Mouse (Mus musculus) CH12.LX (cell line): Measurements from ENCODE around the gene Nmur1. TPM values are rescaled to one million over a fixed set of nuclear protein-coding genes. Genes with fewer than 3 reads are reported as not detected.

Source experiments
- DNase-seq: peaks from one replicate; pipeline ENCODE4 v3.0.0-alpha.2; 2013; ENCODE audit errors: extremely low read depth
- H3K27ac ChIP-seq: 2 replicates; pipeline ENCODE4 v1.5.1; 2012; ENCODE audit warnings: low read depth, mild to moderate bottlenecking, control low read depth, moderate library complexity; ENCODE audit not compliant: insufficient read depth
- H3K27me3 ChIP-seq: replicated peaks from 2 replicates; pipeline ENCODE3; 2012; ENCODE audit warnings: inconsistent platforms
- H3K36me3 ChIP-seq, 2 experiments: replicated peaks in 1 of 2; 2 replicates each; pipeline versions ENCODE3 to v1.6.1; 2012; ENCODE audit warnings: inconsistent platforms in 1 of 2, low read length in 1 of 2, mild to moderate bottlenecking in 1 of 2, mixed read lengths in 1 of 2, moderate library complexity in 1 of 2; ENCODE audit not compliant: control insufficient read depth in 1 of 2, insufficient read depth in 1 of 2
- H3K4me1 ChIP-seq, 2 experiments: 2 replicates each; pipeline ENCODE4 v1.6.1; 2012; ENCODE audit warnings: inconsistent platforms in 1 of 2, moderate library complexity in 1 of 2; ENCODE audit not compliant: insufficient read depth in 2 of 2, control insufficient read depth in 1 of 2
- H3K4me2 ChIP-seq: 2 replicates; pipeline ENCODE4 v1.6.1; 2012; ENCODE audit warnings: low read depth, mild to moderate bottlenecking, control low read depth; ENCODE audit not compliant: poor library complexity, insufficient read depth, severe bottlenecking
- H3K4me3 ChIP-seq, 3 experiments: fragments of 150-350 bp in 1 of 3; sonication (generic) in 1 of 3; replicated peaks in 1 of 3; 2 replicates each; pipeline versions ENCODE3 to v1.5.1; 2011 to 2012; ENCODE audit warnings: low read depth in 2 of 3, low read length in 2 of 3, mild to moderate bottlenecking in 2 of 3, moderate library complexity in 2 of 3, control low read depth in 1 of 3, improper control_type of control experiment in 1 of 3, inconsistent platforms in 1 of 3, mixed read lengths in 1 of 3; ENCODE audit not compliant: poor library complexity in 1 of 3
- H3K79me2 ChIP-seq: replicated peaks from 2 replicates; pipeline ENCODE4 v1.6.1; 2012; ENCODE audit warnings: mild to moderate bottlenecking, moderate library complexity; ENCODE audit not compliant: control insufficient read depth, poor library complexity, insufficient read depth, severe bottlenecking; ENCODE audit errors: extremely low read depth
- H3K9ac ChIP-seq: 2 replicates; pipeline ENCODE4 v1.6.1; 2012; ENCODE audit warnings: low read depth, mild to moderate bottlenecking, control low read depth, moderate library complexity; ENCODE audit not compliant: insufficient read depth
- H3K9me3 ChIP-seq: replicated peaks from 2 replicates; pipeline ENCODE3; 2012; ENCODE audit warnings: low read length, inconsistent platforms, mixed read lengths
- BHLHE40 ChIP-seq: IDR thresholded peaks from 2 replicates; pipeline ENCODE4 v1.6.1; 2011; ENCODE audit warnings: mild to moderate bottlenecking, low read depth, low read length, improper control_type of control experiment
- CHD1 ChIP-seq: IDR thresholded peaks from 2 replicates; pipeline ENCODE4 v1.6.1; 2012; ENCODE audit warnings: low read depth, low read length, improper control_type of control experiment, inconsistent platforms
- CTCF ChIP-seq, 2 experiments: IDR thresholded peaks in 1 of 2; conservative IDR thresholded peaks in 1 of 2; 2 replicates each; pipeline ENCODE4 v1.5.1; 2011 to 2012; ENCODE audit warnings: low read depth in 2 of 2, low read length in 2 of 2, improper control_type of control experiment in 1 of 2, inconsistent platforms in 1 of 2, mild to moderate bottlenecking in 1 of 2, moderate library complexity in 1 of 2
- E2F4 ChIP-seq: IDR thresholded peaks from 2 replicates; pipeline ENCODE4 v1.6.1; 2011; ENCODE audit warnings: low read depth, low read length, improper control_type of control experiment; ENCODE audit not compliant: insufficient replicate concordance
- ELF1 ChIP-seq: IDR thresholded peaks from 2 replicates; pipeline ENCODE4 v1.6.1; 2014; ENCODE audit warnings: low read depth, mild to moderate bottlenecking, inconsistent platforms, low read length, improper control_type of control experiment
- ETS1 ChIP-seq: conservative IDR thresholded peaks from 2 replicates; pipeline ENCODE4 v1.6.1; 2012; ENCODE audit warnings: low read depth, mild to moderate bottlenecking, inconsistent platforms, low read length, improper control_type of control experiment, moderate library complexity
- GABPA ChIP-seq: IDR thresholded peaks from 2 replicates; pipeline ENCODE4 v1.6.1; 2012; ENCODE audit warnings: low read depth, low read length, improper control_type of control experiment, inconsistent platforms; ENCODE audit not compliant: insufficient replicate concordance
- IRF4 ChIP-seq: IDR thresholded peaks from 2 replicates; pipeline ENCODE4 v1.6.1; 2014; ENCODE audit warnings: low read depth, mild to moderate bottlenecking, inconsistent platforms, low read length, improper control_type of control experiment
- JUND ChIP-seq: conservative IDR thresholded peaks from 2 replicates; pipeline ENCODE4 v1.6.1; 2011; ENCODE audit warnings: low read depth, low read length, improper control_type of control experiment
- MAX ChIP-seq: IDR thresholded peaks from 2 replicates; pipeline ENCODE4 v1.6.1; 2011; ENCODE audit warnings: low read length, improper control_type of control experiment
- MXI1 ChIP-seq: IDR thresholded peaks from 2 replicates; pipeline ENCODE4 v1.6.1; 2011; ENCODE audit warnings: mild to moderate bottlenecking, low read depth, low read length, improper control_type of control experiment
- POLR2A ChIP-seq: IDR thresholded peaks from 2 replicates; pipeline ENCODE4 v1.6.1; 2011; ENCODE audit warnings: low read depth, mild to moderate bottlenecking, improper control_type of control experiment, low read length
- POLR2AphosphoS2 ChIP-seq: IDR thresholded peaks from 2 replicates; pipeline ENCODE4 v1.6.1; 2011; ENCODE audit warnings: low read depth, low read length, improper control_type of control experiment
- RAD21 ChIP-seq: IDR thresholded peaks from 2 replicates; pipeline ENCODE4 v1.6.1; 2011; ENCODE audit warnings: low read depth, mild to moderate bottlenecking, low read length, improper control_type of control experiment, moderate library complexity
- RCOR1 ChIP-seq: conservative IDR thresholded peaks from 2 replicates; pipeline ENCODE4 v1.6.1; 2012; ENCODE audit warnings: low read depth, mild to moderate bottlenecking, inconsistent platforms, low read length, improper control_type of control experiment
- SIN3A ChIP-seq: IDR thresholded peaks from 2 replicates; pipeline ENCODE4 v1.6.1; 2012; ENCODE audit warnings: low read length, improper control_type of control experiment, inconsistent platforms
- UBTF ChIP-seq: IDR thresholded peaks from 2 replicates; pipeline ENCODE4 v1.6.1; 2012; ENCODE audit warnings: low read depth, mild to moderate bottlenecking, inconsistent platforms, low read length, improper control_type of control experiment, moderate library complexity
- USF1 ChIP-seq: IDR thresholded peaks from 2 replicates; pipeline ENCODE4 v1.6.1; 2014; ENCODE audit warnings: low read depth, mild to moderate bottlenecking, inconsistent platforms, low read length, improper control_type of control experiment
- USF2 ChIP-seq: conservative IDR thresholded peaks from 2 replicates; pipeline ENCODE4 v1.6.1; 2011; ENCODE audit warnings: low read depth, low read length, improper control_type of control experiment
- ZKSCAN1 ChIP-seq: IDR thresholded peaks from 2 replicates; pipeline ENCODE4 v1.6.1; 2012; ENCODE audit warnings: low read depth, inconsistent platforms, low read length, improper control_type of control experiment, borderline replicate concordance
- dilution Hi-C: fragments of 300-500 bp; cut with MboI; formaldehyde crosslinking; loops from 2 replicates; pipeline ENCODE4 v1.14.3; 2020; ENCODE audit warnings: low sequenced_read_pairs; ENCODE audit not compliant: extremely low pct_unique_long_range_greater_than_20kb, extremely low pct_ligation_motif_present
- in situ Hi-C: fragments of 300-500 bp; cut with MboI; formaldehyde crosslinking; loops from 3 replicates; pipeline ENCODE4 v1.14.3; 2019; ENCODE audit warnings: low sequenced_read_pairs, low pct_ligation_motif_present, low pct_unique_long_range_greater_than_20kb, mixed read lengths
- polyA plus RNA-seq: library from polyadenylated mRNA; unstranded; fragments of >175 nt; gene quantifications from 2 replicates; pipeline ENCODE4 v1.2.1, GENCODE M21; 2012; ENCODE audit warnings: low read depth; ENCODE audit not compliant: insufficient read length
- total RNA-seq, 2 experiments: library from RNA; depleted of rRNA; stranded (reverse); fragments of 300-350 nt in 1 of 2; fragments of >200 nt in 1 of 2; gene quantifications; 2 replicates each; pipeline ENCODE4 v1.2.3; 2012 to 2014

Gene Nmur1
- total and polyA plus RNA-seq, 3 experiments = 0.16 TPM; not detected in 2

GRCm38 (mm10) chr1:86424336-86424735 lies 1.7 kb downstream of the Nmur1 start:
- no peak for DNase-seq
- Histone ChIP-seq H3K4me2 (no peak overlapping the region), H3K79me2 (no peaks in the 10 kb centered on the region), H3K27ac (no peak overlapping the region), H3K4me1 (peaks cover 3 to 10% of the 10 kb centered on the region in 2 experiments; a peak in 3 of 4 replicates), H3K27me3 (no peaks in the 10 kb centered on the region), H3K9me3 (no peaks in the 10 kb centered on the region), H3K36me3 (no peaks in the 10 kb centered on the region), H3K4me3 (no peak overlapping the region), H3K9ac (no peak overlapping the region)
- TF ChIP-seq JUND (no peak), USF2 (no peak), RAD21 (peak; percentile 12), ELF1 (no peak), POLR2A (no peak), ZKSCAN1 (no peak), RCOR1 (no peak), CTCF (conservative IDR thresholded peaks at IDR 0.05 in 1 of 2, IDR thresholded peaks at IDR 0.05 in 1 of 2; ENCODE audit: low read depth in 2 of 2, low read length in 2 of 2) (peak in 1 of 2 experiments; percentile 7; a peak in 1 of 4 replicates), IRF4 (no peak), POLR2AphosphoS2 (no peak), UBTF (no peak), CHD1 (no peak), MXI1 (no peak), MAX (no peak), ETS1 (no peak), SIN3A (no peak), E2F4 (no peak)
- in situ Hi-C loops (no loop called here), dilution Hi-C loops (no loop called here)

GRCm38 (mm10) chr1:86423879-86424278 lies 2.1 kb downstream of the Nmur1 start:
- no peak overlapping the region for H3K27ac ChIP-seq
- peaks cover 3 to 6% of the 10 kb centered on the region in 2 experiments; a peak in 3 of 4 replicates for H3K4me1 ChIP-seq
- no peaks in the 10 kb centered on the region for H3K36me3 ChIP-seq
- TF ChIP-seq CTCF (conservative IDR thresholded peaks at IDR 0.05 in 1 of 2, IDR thresholded peaks at IDR 0.05 in 1 of 2; ENCODE audit: low read depth in 2 of 2, low read length in 2 of 2) = no peak
- TF ChIP-seq GABPA = no peak
- TF ChIP-seq BHLHE40 = no peak
- TF ChIP-seq USF1 = no peak
- TF ChIP-seq RAD21 = no peak
- H3K9me3 ChIP-seq = no peaks in the 10 kb centered on the region
- in situ Hi-C loops = no loop called here
- H3K9ac ChIP-seq = no peak overlapping the region
- H3K27me3 ChIP-seq = no peaks in the 10 kb centered on the region
- no peaks in the 10 kb centered on the region for H3K79me2 ChIP-seq
- DNase-seq = no peak
- no peak overlapping the region for H3K4me2 ChIP-seq
- H3K4me3 ChIP-seq = no peak overlapping the region
- dilution Hi-C loops = no loop called here
